Mouse (Mus musculus) lung, postnatal 0 days (tissue): ENCODE measurements around the gene Srsf10.

Experiments
- CTCF ChIP-seq: IDR thresholded peaks from 2 replicates; pipeline ENCODE4 v1.5.1; 2016; ENCODE audit warnings: antibody characterized with exemption, mild to moderate bottlenecking
- EP300 ChIP-seq: IDR thresholded peaks from 2 replicates; pipeline ENCODE4 v1.6.1; 2016; ENCODE audit warnings: antibody characterized with exemption, mild to moderate bottlenecking, control low read depth

DNA sequence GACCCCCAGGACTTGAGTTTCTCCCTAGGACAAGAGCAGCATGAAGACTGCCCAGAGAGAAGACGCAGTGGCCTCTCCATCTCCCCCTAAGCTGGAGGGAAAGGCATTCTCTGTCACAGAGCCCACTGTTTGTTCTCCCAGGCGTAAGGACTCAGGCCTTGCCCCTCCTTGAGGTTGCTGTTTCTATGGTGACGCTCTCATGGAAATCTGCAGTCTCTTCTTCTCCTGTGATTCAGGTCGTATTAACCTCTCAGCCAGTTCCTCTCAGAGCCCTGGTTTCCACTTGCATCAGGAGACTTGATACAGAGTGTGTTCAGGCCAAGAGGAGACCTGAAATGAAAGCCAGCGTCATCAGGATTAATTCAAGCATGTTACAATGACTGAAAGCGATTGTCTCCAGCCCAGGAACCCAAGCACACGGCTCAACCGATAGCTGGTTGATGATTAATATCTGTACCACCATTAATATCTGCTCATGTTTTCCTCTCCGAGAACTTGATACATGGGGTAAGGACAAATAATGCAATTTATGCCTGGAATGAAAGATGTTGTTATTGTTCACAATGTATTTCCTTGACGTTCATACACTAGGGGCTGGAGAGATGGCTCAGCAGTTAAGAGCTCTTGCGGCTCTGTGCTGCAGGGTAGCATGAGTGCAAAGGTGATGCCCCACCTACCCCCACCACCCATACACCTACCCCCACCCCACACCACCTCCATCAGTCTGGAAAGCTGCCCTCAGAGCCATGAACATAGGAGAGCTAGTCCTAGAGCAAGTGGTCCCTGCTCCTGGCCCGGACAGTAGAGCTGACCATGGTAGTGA, 22.0 kb upstream of the Srsf10 start:
- no peak for TF ChIP-seq CTCF
- TF ChIP-seq EP300 = no peak
